Mouse (Mus musculus): Measurements from ENCODE around the gene Fkbpl. TPM values are rescaled to one million over a fixed set of nuclear protein-coding genes. Genes with fewer than 3 reads are reported as not detected.

Gene Fkbpl
- 5.6 and 5.9 TPM in 2 replicates for polyA plus RNA-seq (2015; fragmentation: Nextera tagmentation; extraction: Ambion mirVana)

- Histone ChIP-seq H3K36me3 (peaks cover 10% of the 10 kb centered on the region; the same call in 1 of the 2 replicates), H3K27me3 (peaks cover 11% of the 10 kb centered on the region), H3K4me3 (replicated peaks) (peak within 1 kb of the TSS; percentile 94), H3K9me3 (replicated peaks) (no peaks in the 10 kb centered on the region), H3K4me2 (peak within 1 kb of the TSS; percentile 90), H3K27ac (peak within 1 kb of the TSS; percentile 72), H3K4me1 (replicated peaks) (peaks cover 41% of the 10 kb centered on the region), H3K9ac (peak within 1 kb of the TSS; percentile 73)
- ATAC-seq (ENCODE audit: low read depth) (peak; percentile 53), DNase-seq (peak; percentile 89)
- 1% methylated on average over 16 of the region's 16 CpGs for WGBS (ENCODE audit: insufficient replicate concordance)
These were observed at the start of gene Fkbpl for GRCm38 (mm10) chr17:34644608-34645007. Gene Fkbpl, plus strand, starts transcription at chr17:34644764.

- 76% methylated on average over 8 of the region's 8 CpGs for WGBS (ENCODE audit: insufficient replicate concordance)
These were observed 48.5 kb upstream of the Fkbpl start for GRCm38 (mm10) chr17:34596098-34596497.

GRCm38 (mm10) chr17:34597566-34598095, 46.9 kb upstream of the Fkbpl start, which contains the start of gene Ager:
Gene Ager, plus strand, starts transcription at chr17:34597862.
- no peak within 1 kb of the TSS for H3K4me2 ChIP-seq
- peaks cover 77% of the 10 kb centered on the region for H3K4me1 ChIP-seq (replicated peaks)
- DNase-seq (no peak), ATAC-seq (ENCODE audit: low read depth) (no peak)
- no peaks in the 10 kb centered on the region for H3K9me3 ChIP-seq (replicated peaks)
- H3K27me3 ChIP-seq: no peaks in the 10 kb centered on the region
- H3K27ac ChIP-seq: no peak within 1 kb of the TSS
- H3K36me3 ChIP-seq: peaks cover 47% of the 10 kb centered on the region
- peak within 1 kb of the TSS; percentile 19; the same call in 1 of the 2 replicates for H3K9ac ChIP-seq
- H3K4me3 ChIP-seq (replicated peaks): no peak within 1 kb of the TSS
- 22% methylated on average over 6 of the region's 6 CpGs for WGBS (ENCODE audit: insufficient replicate concordance)

More at GRCm38 (mm10) chr17:34596098-34596497, 48.5 kb upstream of the Fkbpl start:
- ATAC-seq (ENCODE audit: low read depth) (no peak), DNase-seq (no peak)
- peaks cover 37% of the 10 kb centered on the region for H3K36me3 ChIP-seq
- H3K4me3 ChIP-seq (replicated peaks): no peak overlapping the region
- no peak overlapping the region for H3K4me2 ChIP-seq
- peaks cover 78% of the 10 kb centered on the region for H3K4me1 ChIP-seq (replicated peaks)
- H3K9ac ChIP-seq: no peak overlapping the region
- no peak overlapping the region for H3K27ac ChIP-seq
- H3K27me3 ChIP-seq: no peaks in the 10 kb centered on the region
- H3K9me3 ChIP-seq (replicated peaks): no peaks in the 10 kb centered on the region

GRCm38 (mm10) chr17:34599891-34600290, 44.7 kb upstream of the Fkbpl start:
- Histone ChIP-seq H3K4me1 (replicated peaks) (peaks cover 64% of the 10 kb centered on the region), H3K27me3 (no peaks in the 10 kb centered on the region), H3K9me3 (replicated peaks) (no peaks in the 10 kb centered on the region), H3K36me3 (peaks cover 37% of the 10 kb centered on the region), H3K9ac (no peak overlapping the region), H3K4me3 (replicated peaks) (no peak overlapping the region), H3K4me2 (no peak overlapping the region), H3K27ac (no peak overlapping the region)
- ATAC-seq (ENCODE audit: low read depth) (no peak), DNase-seq (no peak)
- WGBS (ENCODE audit: insufficient replicate concordance): 73% methylated on average over 9 of the region's 9 CpGs

- DNase-seq (no peak), ATAC-seq (ENCODE audit: low read depth) (no peak)
- Histone ChIP-seq H3K27ac (no peak overlapping the region), H3K9ac (0 out of 2 replicates have a peak overlapping the region, but pooled peaks have one; percentile 86), H3K9me3 (replicated peaks) (no peaks in the 10 kb centered on the region), H3K4me1 (replicated peaks) (peaks cover 65% of the 10 kb centered on the region), H3K4me3 (replicated peaks) (peak overlapping the region; percentile 95; the same call in 1 of the 2 replicates), H3K36me3 (peaks cover 24% of the 10 kb centered on the region), H3K27me3 (no peaks in the 10 kb centered on the region), H3K4me2 (peak overlapping the region; percentile 84)
- WGBS (ENCODE audit: insufficient replicate concordance): 78% methylated on average over 12 of the region's 12 CpGs
These were observed 42.8 kb upstream of the Fkbpl start for GRCm38 (mm10) chr17:34601796-34602195.

- Histone ChIP-seq H3K4me3 (replicated peaks) (peak within 1 kb of the TSS; percentile 95), H3K4me2 (peak within 1 kb of the TSS; percentile 93), H3K27me3 (no peaks in the 10 kb centered on the region), H3K4me1 (replicated peaks) (peaks cover 66% of the 10 kb centered on the region), H3K9me3 (replicated peaks) (no peaks in the 10 kb centered on the region), H3K27ac (peak within 1 kb of the TSS; percentile 89), H3K36me3 (peaks cover 32% of the 10 kb centered on the region), H3K9ac (peak within 1 kb of the TSS; percentile 97)
- ATAC-seq (ENCODE audit: low read depth) (peak; percentile 89), DNase-seq (peak; percentile 98)
- WGBS (ENCODE audit: insufficient replicate concordance): under 1% methylated on average over 30 of the region's 30 CpGs
These were observed 41.0 kb upstream of the Fkbpl start, which contains the start of gene Rnf5 for GRCm38 (mm10) chr17:34603375-34604060. Gene Rnf5, minus strand, starts transcription at chr17:34603690.

GRCm38 (mm10) chr17:34604061-34604508, 40.5 kb upstream of the Fkbpl start, which contains the start of gene Agpat1:
Gene Agpat1, plus strand, starts transcription at chr17:34604262.
- peak; percentile 80 for ATAC-seq (ENCODE audit: low read depth)
- WGBS (ENCODE audit: insufficient replicate concordance): under 1% methylated on average over 35 of the region's 35 CpGs
- DNase-seq: peak; percentile 97
- Histone ChIP-seq H3K27me3 (no peaks in the 10 kb centered on the region), H3K4me2 (peak within 1 kb of the TSS; percentile 93), H3K4me3 (replicated peaks) (peak within 1 kb of the TSS; percentile 95), H3K36me3 (peaks cover 32% of the 10 kb centered on the region), H3K27ac (peak within 1 kb of the TSS; percentile 89), H3K4me1 (replicated peaks) (peaks cover 68% of the 10 kb centered on the region), H3K9me3 (replicated peaks) (no peaks in the 10 kb centered on the region), H3K9ac (peak within 1 kb of the TSS; percentile 97)

- no peak for DNase-seq
- no peak for ATAC-seq (ENCODE audit: low read depth)
- H3K9me3 ChIP-seq (replicated peaks): no peaks in the 10 kb centered on the region
- peak overlapping the region; percentile 97 for H3K9ac ChIP-seq
- H3K27me3 ChIP-seq: no peaks in the 10 kb centered on the region
- peak overlapping the region; percentile 89 for H3K27ac ChIP-seq
- H3K4me2 ChIP-seq: peak overlapping the region; percentile 93
- 13% methylated on average over 24 of the region's 24 CpGs for WGBS (ENCODE audit: insufficient replicate concordance)
- H3K4me1 ChIP-seq (replicated peaks): peaks cover 63% of the 10 kb centered on the region
- peak overlapping the region; percentile 95 for H3K4me3 ChIP-seq (replicated peaks)
- H3K36me3 ChIP-seq: peaks cover 32% of the 10 kb centered on the region
These were observed 39.9 kb upstream of the Fkbpl start for GRCm38 (mm10) chr17:34604511-34605237.

GRCm38 (mm10) chr17:34605609-34606008, 39.0 kb upstream of the Fkbpl start:
- Histone ChIP-seq H3K27ac (peak overlapping the region; percentile 89), H3K9me3 (replicated peaks) (no peaks in the 10 kb centered on the region), H3K4me1 (replicated peaks) (peaks cover 61% of the 10 kb centered on the region), H3K4me3 (replicated peaks) (peak overlapping the region; percentile 95), H3K4me2 (peak overlapping the region; percentile 93), H3K27me3 (no peaks in the 10 kb centered on the region), H3K9ac (peak overlapping the region; percentile 97), H3K36me3 (peaks cover 28% of the 10 kb centered on the region)
- WGBS (ENCODE audit: insufficient replicate concordance): 0% methylated on average over 29 of the region's 30 CpGs
- peak; percentile 41 for ATAC-seq (ENCODE audit: low read depth)
- DNase-seq: peak; percentile 94

GRCm38 (mm10) chr17:34606186-34607039, 38.2 kb upstream of the Fkbpl start:
- DNase-seq: no peak
- WGBS (ENCODE audit: insufficient replicate concordance): 15% methylated on average over 32 of the region's 32 CpGs

More at GRCm38 (mm10) chr17:34606186-34607039, 38.2 kb upstream of the Fkbpl start:
- Histone ChIP-seq H3K9ac (peak overlapping the region; percentile 97), H3K36me3 (peaks cover 28% of the 10 kb centered on the region), H3K27me3 (no peaks in the 10 kb centered on the region), H3K4me2 (peak overlapping the region; percentile 93), H3K4me3 (replicated peaks) (peak overlapping the region; percentile 95), H3K27ac (peak overlapping the region; percentile 89), H3K4me1 (replicated peaks) (peaks cover 61% of the 10 kb centered on the region), H3K9me3 (replicated peaks) (no peaks in the 10 kb centered on the region)
- no peak for ATAC-seq (ENCODE audit: low read depth)

Measured in liver, embryonic 13.5 days (tissue).